Mouse (Mus musculus) stomach, embryonic 16.5 days (tissue): Measurements from ENCODE around the gene Igsf21. TPM values are rescaled to one million over a fixed set of nuclear protein-coding genes. Genes with fewer than 3 reads are reported as not detected.

Experiments
- ATAC-seq: fragments of 200-750 bp; cut with Nextera tagmentation; 2 replicates; pipeline ENCODE4 v1.8.0; 2017; ENCODE audit warnings: moderate number of reproducible peaks, moderate TSS enrichment; ENCODE audit not compliant: insufficient read depth, low FRiP score
- H3K27ac ChIP-seq: fragments of 300-500 bp; sonication (generic); 2 replicates; pipeline ENCODE4 v1.5.1; 2014; ENCODE audit warnings: low read length
- H3K27me3 ChIP-seq: fragments of 300-500 bp; sonication (generic); 2 replicates; pipeline ENCODE4 v1.6.1; 2014; ENCODE audit warnings: low read length, control low read depth, mixed read lengths; ENCODE audit not compliant: control insufficient read depth, insufficient read depth
- H3K36me3 ChIP-seq: fragments of 300-500 bp; sonication (generic); 2 replicates; pipeline ENCODE4 v1.6.1; 2014; ENCODE audit warnings: low read length; ENCODE audit not compliant: control insufficient read depth, insufficient read depth
- H3K4me1 ChIP-seq: fragments of 300-500 bp; sonication (generic); 2 replicates; pipeline ENCODE4 v1.6.1; 2014; ENCODE audit warnings: low read length, control low read depth, mixed read lengths; ENCODE audit not compliant: control insufficient read depth, insufficient read depth
- H3K4me2 ChIP-seq: fragments of 300-500 bp; sonication (generic); 2 replicates; pipeline ENCODE4 v1.6.1; 2014; ENCODE audit warnings: low read depth, low read length, mixed read lengths
- H3K4me3 ChIP-seq: fragments of 300-500 bp; sonication (generic); replicated peaks from 2 replicates; pipeline ENCODE4 v1.5.1; 2014; ENCODE audit warnings: mild to moderate bottlenecking, low read length
- H3K9ac ChIP-seq: fragments of 300-500 bp; sonication (generic); 2 replicates; pipeline ENCODE4 v1.6.1; 2014; ENCODE audit warnings: low read length
- H3K9me3 ChIP-seq: fragments of 300-500 bp; sonication (generic); replicated peaks from 2 replicates; pipeline ENCODE4 v1.6.1; 2016; ENCODE audit warnings: low read length, control low read depth; ENCODE audit not compliant: control insufficient read depth
- WGBS: fragments of 180-500 bp; shearing (Covaris S2); extraction: QIAGEN DNeasy Blood & Tissue Kit; methylation state at CpG from one replicate; pipeline ENCODE4 v1.1.7; 2014; 5-methylcytosine and 5-hydroxymethylcytosine counted together
- polyA plus RNA-seq: library from polyadenylated mRNA; unstranded; fragments of >200 nt; fragmentation: Nextera tagmentation; extraction: Ambion mirVana; gene quantifications from 2 replicates; pipeline ENCODE4 v1.2.1, GENCODE M21; 2015

Igsf21 gene
- polyA plus RNA-seq, 1 experiment from 2014 or later, result 1.3 TPM

- Histone ChIP-seq H3K9ac (no peak overlapping the region), H3K36me3 (no peaks in the 10 kb centered on the region), H3K4me2 (no peak overlapping the region), H3K4me1 (no peaks in the 10 kb centered on the region), H3K9me3 (no peaks in the 10 kb centered on the region), H3K4me3 (no peak overlapping the region), H3K27me3 (peaks cover 60% of the 10 kb centered on the region), H3K27ac (no peak overlapping the region)
- no peak for ATAC-seq
- 22% methylated on average over 16 of the region's 16 CpGs for WGBS
Measured at GRCm38 (mm10) chr4:140243231-140243630, 3.4 kb downstream of the Igsf21 start.

- Histone ChIP-seq H3K9me3 (no peaks in the 10 kb centered on the region), H3K9ac (no peak overlapping the region), H3K27me3 (peaks cover 51% of the 10 kb centered on the region), H3K4me1 (no peaks in the 10 kb centered on the region), H3K36me3 (no peaks in the 10 kb centered on the region), H3K4me3 (no peak overlapping the region), H3K27ac (no peak overlapping the region), H3K4me2 (no peak overlapping the region)
- 57% methylated on average over 1 of the region's 1 CpGs for WGBS
- ATAC-seq, result no peak
Measured at GRCm38 (mm10) chr4:140242291-140242690, 4.3 kb downstream of the Igsf21 start.

GRCm38 (mm10) chr4:140237305-140237741, 9.3 kb downstream of the Igsf21 start:
- Histone ChIP-seq H3K9me3 (no peaks in the 10 kb centered on the region), H3K36me3 (no peaks in the 10 kb centered on the region)
- 27% methylated on average over 10 of the region's 10 CpGs for WGBS

GRCm38 (mm10) chr4:140235361-140236153, 11.0 kb downstream of the Igsf21 start:
- Histone ChIP-seq H3K27me3 (no peaks in the 10 kb centered on the region), H3K9me3 (no peaks in the 10 kb centered on the region), H3K9ac (no peak overlapping the region), H3K4me3 (no peak overlapping the region), H3K4me2 (no peak overlapping the region), H3K4me1 (no peaks in the 10 kb centered on the region), H3K36me3 (no peaks in the 10 kb centered on the region), H3K27ac (no peak overlapping the region)
- ATAC-seq, result no peak
- WGBS, result 56% methylated on average over 9 of the region's 9 CpGs

More at GRCm38 (mm10) chr4:140237305-140237741, 9.3 kb downstream of the Igsf21 start:
- no peak overlapping the region for H3K27ac ChIP-seq
- H3K4me2 ChIP-seq, result no peak overlapping the region
- H3K9ac ChIP-seq, result no peak overlapping the region
- ATAC-seq, result no peak
- H3K4me3 ChIP-seq, result no peak overlapping the region
- H3K27me3 ChIP-seq, result peaks cover 1% of the 10 kb centered on the region
- H3K4me1 ChIP-seq, result no peaks in the 10 kb centered on the region

- H3K27ac ChIP-seq, result no peak overlapping the region
- ATAC-seq, result no peak
Measured at GRCm38 (mm10) chr4:140234412-140235205, 12.0 kb downstream of the Igsf21 start.

GRCm38 (mm10) chr4:140227837-140228236, 18.7 kb downstream of the Igsf21 start:
- Histone ChIP-seq H3K9me3 (no peaks in the 10 kb centered on the region), H3K4me1 (no peaks in the 10 kb centered on the region), H3K4me2 (no peak overlapping the region), H3K4me3 (no peak overlapping the region), H3K27me3 (no peaks in the 10 kb centered on the region), H3K9ac (no peak overlapping the region), H3K36me3 (no peaks in the 10 kb centered on the region), H3K27ac (no peak overlapping the region)
- WGBS, result 57% methylated on average over 5 of the region's 7 CpGs
- no peak for ATAC-seq

More at GRCm38 (mm10) chr4:140234412-140235205, 12.0 kb downstream of the Igsf21 start:
- Histone ChIP-seq H3K27me3 (no peaks in the 10 kb centered on the region), H3K9ac (no peak overlapping the region), H3K36me3 (no peaks in the 10 kb centered on the region), H3K4me2 (no peak overlapping the region), H3K9me3 (no peaks in the 10 kb centered on the region), H3K4me3 (no peak overlapping the region), H3K4me1 (no peaks in the 10 kb centered on the region)
- WGBS, result 68% methylated on average over 18 of the region's 18 CpGs

- Histone ChIP-seq H3K9me3 (no peaks in the 10 kb centered on the region), H3K4me1 (no peaks in the 10 kb centered on the region), H3K9ac (no peak overlapping the region), H3K4me2 (no peak overlapping the region), H3K27me3 (no peaks in the 10 kb centered on the region), H3K36me3 (no peaks in the 10 kb centered on the region), H3K4me3 (no peak overlapping the region), H3K27ac (no peak overlapping the region)
- ATAC-seq, result no peak
- WGBS, result 57% methylated on average over 9 of the region's 9 CpGs
Measured at GRCm38 (mm10) chr4:140225204-140225603, 21.4 kb downstream of the Igsf21 start.

- Histone ChIP-seq H3K4me2 (no peak overlapping the region), H3K27me3 (no peaks in the 10 kb centered on the region), H3K9ac (no peak overlapping the region), H3K4me3 (no peak overlapping the region), H3K4me1 (no peaks in the 10 kb centered on the region), H3K36me3 (no peaks in the 10 kb centered on the region), H3K27ac (no peak overlapping the region), H3K9me3 (no peaks in the 10 kb centered on the region)
- WGBS, result 60% methylated on average over 7 of the region's 7 CpGs
- ATAC-seq, result no peak
Measured at GRCm38 (mm10) chr4:140224451-140224850, 22.1 kb downstream of the Igsf21 start.

GRCm38 (mm10) chr4:140223067-140223466, 23.5 kb downstream of the Igsf21 start:
- ATAC-seq, result no peak
- Histone ChIP-seq H3K36me3 (no peaks in the 10 kb centered on the region), H3K27me3 (no peaks in the 10 kb centered on the region), H3K9me3 (no peaks in the 10 kb centered on the region), H3K4me3 (no peak overlapping the region), H3K4me1 (no peaks in the 10 kb centered on the region), H3K9ac (no peak overlapping the region), H3K4me2 (no peak overlapping the region), H3K27ac (no peak overlapping the region)
- 29% methylated on average over 12 of the region's 12 CpGs for whole genome bisulfite sequencing
